In the genomic region with DNA sequence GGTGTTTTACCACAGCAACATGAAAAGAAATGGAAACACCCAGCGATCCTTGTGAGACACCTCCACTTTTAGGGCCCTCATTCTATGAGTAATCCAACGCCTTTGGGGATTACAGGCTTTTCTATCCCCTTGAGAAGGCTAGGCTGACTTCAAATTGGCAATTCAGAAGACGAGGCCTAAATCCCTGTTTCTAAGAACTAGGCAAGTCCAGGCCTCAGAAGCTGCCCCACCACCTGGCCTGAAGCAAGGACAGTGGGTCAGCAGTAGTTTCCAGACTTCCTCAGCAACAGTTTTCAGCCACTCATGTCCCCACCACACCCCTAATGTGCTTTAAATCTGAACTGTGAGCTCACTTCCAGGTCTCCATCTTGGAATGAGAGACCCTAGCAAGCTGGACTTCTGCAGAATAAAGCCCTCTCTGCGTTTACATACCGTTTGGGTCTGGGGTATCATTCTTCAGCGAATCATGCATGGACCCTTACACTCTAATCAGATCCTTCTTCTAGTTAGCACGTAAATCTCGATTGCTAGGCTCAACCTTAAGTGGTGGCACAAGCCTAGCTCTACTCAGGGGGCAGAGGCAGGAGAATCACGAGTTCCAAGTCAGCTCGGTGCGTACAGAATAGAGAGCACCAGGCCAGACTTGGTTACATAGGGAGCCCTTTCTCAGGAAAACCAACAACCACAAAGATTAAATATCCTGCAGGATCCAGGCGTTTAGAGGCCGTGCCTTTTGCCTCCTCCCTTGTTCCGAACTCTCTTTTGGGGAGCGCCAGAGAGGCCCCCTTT, we compare ENCODE assay signal across 8 mouse cellular contexts. TPM values are rescaled to one million over a fixed set of nuclear protein-coding genes. Genes with fewer than 3 reads are reported as not detected.
A peak's percentile ranks its signal among the peaks of the same experiment; 100 is the strongest.
DNase-seq lines count a peak whose midpoint lies in the region; ATAC-seq and TF ChIP-seq lines count a peak whose summit lies in the region.

No protein-coding gene starts in this region.

- peak overlapping the region; percentile 89 for H3K4me3 ChIP-seq in layer of hippocampus, adult 2 months
- H3K4me3 ChIP-seq in embryonic facial prominence, embryonic 12.5 days, result peak overlapping the region; percentile 96
- H3K4me3 ChIP-seq in limb, embryonic 10.5 days, result peak overlapping the region; percentile 98
- H3K4me3 ChIP-seq in neural tube, embryonic 14.5 days (ENCODE audit: low read depth, low read length), result peak overlapping the region; percentile 97

- H3K4me1 ChIP-seq in embryonic facial prominence, embryonic 12.5 days, result peaks cover 16% of the 10 kb centered on the region
- peaks cover 14% of the 10 kb centered on the region for H3K4me1 ChIP-seq in limb, embryonic 10.5 days
- H3K4me1 ChIP-seq in neural tube, embryonic 14.5 days (ENCODE audit: control insufficient read depth, insufficient read depth, low read length), result peaks cover 6% of the 10 kb centered on the region; the same call in 1 of the 2 replicates

- 35% methylated on average over 15 of the region's 15 CpGs for WGBS in embryonic facial prominence, embryonic 12.5 days
- 38% methylated on average over 15 of the region's 15 CpGs for WGBS in limb, embryonic 10.5 days
- WGBS in neural tube, embryonic 14.5 days, result 32% methylated on average over 15 of the region's 15 CpGs

- no peaks in the 10 kb centered on the region for H3K27me3 ChIP-seq in embryonic facial prominence, embryonic 12.5 days
- no peaks in the 10 kb centered on the region for H3K27me3 ChIP-seq in limb, embryonic 10.5 days (ENCODE audit: low read depth, poor library complexity, severe bottlenecking)
- no peaks in the 10 kb centered on the region for H3K27me3 ChIP-seq in neural tube, embryonic 14.5 days (ENCODE audit: control insufficient read depth, insufficient read depth, low read length)

- no peak for TF ChIP-seq CTCF in layer of hippocampus, adult 2 months (conservative IDR thresholded peaks at IDR 0.05)

- H3K4me2 ChIP-seq in embryonic facial prominence, embryonic 12.5 days (replicated peaks), result peak overlapping the region; percentile 58
- H3K4me2 ChIP-seq in neural tube, embryonic 14.5 days (ENCODE audit: low read depth, low read length), result peak overlapping the region; percentile 59

- H3K9ac ChIP-seq in embryonic facial prominence, embryonic 12.5 days, result peak overlapping the region; percentile 60
- H3K9ac ChIP-seq in neural tube, embryonic 14.5 days (replicated peaks; ENCODE audit: low read depth, low read length), result peak overlapping the region; percentile 67

- no peaks in the 10 kb centered on the region for H3K36me3 ChIP-seq in embryonic facial prominence, embryonic 12.5 days
- peaks cover 15% of the 10 kb centered on the region for H3K36me3 ChIP-seq in limb, embryonic 10.5 days
- H3K36me3 ChIP-seq in neural tube, embryonic 14.5 days (ENCODE audit: control insufficient read depth, insufficient read depth, low read length), result no peaks in the 10 kb centered on the region

- ATAC-seq in embryonic facial prominence, embryonic 12.5 days (ENCODE audit: insufficient number of reproducible peaks, insufficient read depth, low FRiP score, low TSS enrichment), result 0 out of 2 replicates have a peak, but pooled peaks have one; percentile 18
- ATAC-seq in neural tube, embryonic 14.5 days (ENCODE audit: low read depth), result peak; percentile 16; the same call in 1 of the 2 replicates
- no peak for ATAC-seq in erythroid progenitor cell, adult 5-6 weeks (replicated peaks; ENCODE audit: low FRiP score, poor library complexity, severe bottlenecking)

- no peaks in the 10 kb centered on the region; the same call in 1 of the 2 replicates for H3K9me3 ChIP-seq in embryonic facial prominence, embryonic 12.5 days
- no peaks in the 10 kb centered on the region for H3K9me3 ChIP-seq in limb, embryonic 10.5 days (replicated peaks)
- H3K9me3 ChIP-seq in neural tube, embryonic 14.5 days (ENCODE audit: control insufficient read depth, low read length), result no peaks in the 10 kb centered on the region

- peak overlapping the region; percentile 95 for H3K27ac ChIP-seq in layer of hippocampus, adult 2 months
- H3K27ac ChIP-seq in embryonic facial prominence, embryonic 12.5 days, result peak overlapping the region; percentile 98
- H3K27ac ChIP-seq in limb, embryonic 10.5 days, result peak overlapping the region; percentile 98
- peak overlapping the region; percentile 95 for H3K27ac ChIP-seq in neural tube, embryonic 14.5 days (ENCODE audit: low read depth, low read length)

- DNase-seq in layer of hippocampus, adult 2 months (ENCODE audit: low spot score in 2 of 2), result no peak
- DNase-seq in layer of hippocampus, postnatal 14 days (ENCODE audit: low spot score in 2 of 2), result no peak
- peak; percentile 20 for DNase-seq in NIH3T3 (ENCODE audit: low read depth)
- DNase-seq in limb, embryonic 10.5 days (ENCODE audit: low spot score), result no peak
- DNase-seq in layer of hippocampus, adult 9-11 months, result no peak

RNA-seq across cellular contexts. Expression of gene Ube2n, which starts 1.0 kb away (rescaled TPM):
- 100 to 1,000 TPM; 182 to 188 TPM for total RNA-seq in layer of hippocampus, adult 2 months (2021)
- 100 to 1,000 TPM; 203 to 205 TPM for total RNA-seq in layer of hippocampus, postnatal 14 days (2021)
- 331 and 336 TPM in 2 replicates for polyA plus RNA-seq in embryonic facial prominence, embryonic 12.5 days (2016; fragmentation: Nextera tagmentation; extraction: Ambion mirVana)
- polyA plus RNA-seq in limb, embryonic 10.5 days (2016; fragmentation: Nextera tagmentation; extraction: Ambion mirVana), result 432 and 466 TPM in 2 replicates
- polyA plus RNA-seq in neural tube, embryonic 14.5 days (2014; fragmentation: Nextera tagmentation; extraction: Ambion mirVana), result 369 and 376 TPM in 2 replicates
- 183 and 257 TPM in 2 replicates for total RNA-seq in erythroid progenitor cell, adult 5-6 weeks (2015; ENCODE audit: low replicate concordance)
- total RNA-seq in erythroid progenitor cell, adult 5-6 weeks (2017; ENCODE audit: low replicate concordance), result 59.2 and 65.6 TPM in 2 replicates

RNA-seq across cellular contexts. Expression of gene Mrpl42, which starts 12.2 kb away (rescaled TPM):
- 10 to 100 TPM; 71.7 to 74.5 TPM for total RNA-seq in layer of hippocampus, adult 2 months (2021)
- total RNA-seq in layer of hippocampus, postnatal 14 days (2021), result 10 to 100 TPM; 69.6 to 90.2 TPM
- polyA plus RNA-seq in embryonic facial prominence, embryonic 12.5 days (2016; fragmentation: Nextera tagmentation; extraction: Ambion mirVana), result 310 and 311 TPM in 2 replicates
- 356 and 383 TPM in 2 replicates for polyA plus RNA-seq in limb, embryonic 10.5 days (2016; fragmentation: Nextera tagmentation; extraction: Ambion mirVana)
- 252 and 276 TPM in 2 replicates for polyA plus RNA-seq in neural tube, embryonic 14.5 days (2014; fragmentation: Nextera tagmentation; extraction: Ambion mirVana)
- total RNA-seq in erythroid progenitor cell, adult 5-6 weeks (2015; ENCODE audit: low replicate concordance), result 72.5 and 85.8 TPM in 2 replicates
- 31.6 and 34.5 TPM in 2 replicates for total RNA-seq in erythroid progenitor cell, adult 5-6 weeks (2017; ENCODE audit: low replicate concordance)

RNA-seq across cellular contexts. Expression of gene Nudt4, which starts 50.0 kb away (rescaled TPM):
- 10 to 100 TPM; 59.6 to 65.6 TPM for total RNA-seq in layer of hippocampus, adult 2 months (2021)
- 10 to 100 TPM; 86.1 to 89.8 TPM for total RNA-seq in layer of hippocampus, postnatal 14 days (2021)
- polyA plus RNA-seq in embryonic facial prominence, embryonic 12.5 days (2016; fragmentation: Nextera tagmentation; extraction: Ambion mirVana), result 118 and 122 TPM in 2 replicates
- polyA plus RNA-seq in limb, embryonic 10.5 days (2016; fragmentation: Nextera tagmentation; extraction: Ambion mirVana), result 76.0 and 78.7 TPM in 2 replicates
- polyA plus RNA-seq in neural tube, embryonic 14.5 days (2014; fragmentation: Nextera tagmentation; extraction: Ambion mirVana), result 91.5 and 116 TPM in 2 replicates
- 271 and 342 TPM in 2 replicates for total RNA-seq in erythroid progenitor cell, adult 5-6 weeks (2015; ENCODE audit: low replicate concordance)
- total RNA-seq in erythroid progenitor cell, adult 5-6 weeks (2017; ENCODE audit: low replicate concordance), result 296 and 327 TPM in 2 replicates
